Mouse (Mus musculus) erythroblast, embryonic 14.5 days (primary cell): Measurements from ENCODE around the gene 1700015G11Rik. TPM values are rescaled to one million over a fixed set of nuclear protein-coding genes. Genes with fewer than 3 reads are reported as not detected.

Source experiments
- H3K27me3 ChIP-seq: 2 replicates; pipeline ENCODE4 v1.6.1; 2012; ENCODE audit warnings: inconsistent platforms; ENCODE audit not compliant: control insufficient read depth
- H3K36me3 ChIP-seq: 2 replicates; pipeline ENCODE4 v1.6.1; 2012; ENCODE audit warnings: mild to moderate bottlenecking, inconsistent platforms; ENCODE audit not compliant: control insufficient read depth
- H3K4me1 ChIP-seq: 2 replicates; pipeline ENCODE4 v1.6.1; 2012; ENCODE audit warnings: inconsistent platforms; ENCODE audit not compliant: control insufficient read depth
- H3K4me3 ChIP-seq: replicated peaks from 2 replicates; pipeline ENCODE3; 2012; ENCODE audit warnings: moderate library complexity, mild to moderate bottlenecking, inconsistent platforms
- H3K9me3 ChIP-seq: 2 replicates; pipeline ENCODE4 v1.6.1; 2012; ENCODE audit warnings: low read length, inconsistent platforms, mixed read lengths; ENCODE audit not compliant: control insufficient read depth
- GATA1 ChIP-seq: IDR thresholded peaks from 2 replicates; pipeline ENCODE4 v1.6.1; 2012; ENCODE audit warnings: low read length, inconsistent platforms, mixed read lengths
- TAL1 ChIP-seq: IDR thresholded peaks from 3 replicates; pipeline ENCODE4 v1.6.1; 2012; ENCODE audit warnings: low read length, inconsistent platforms, mixed read lengths
- polyA plus RNA-seq: library from polyadenylated mRNA; stranded (reverse); fragments of >175 nt; gene quantifications from 2 replicates; pipeline ENCODE4 v1.2.3, GENCODE M21; 2012

The 1700015G11Rik gene
- polyA plus RNA-seq, 1 experiment: not detected

- H3K27me3 ChIP-seq: no peaks in the 10 kb centered on the region
- no peaks in the 10 kb centered on the region for H3K9me3 ChIP-seq
- no peak overlapping the region for H3K4me3 ChIP-seq
- H3K36me3 ChIP-seq: no peaks in the 10 kb centered on the region
- peaks cover 7% of the 10 kb centered on the region for H3K4me1 ChIP-seq
- TF ChIP-seq GATA1: no peak
- TF ChIP-seq TAL1: no peak
Observed at GRCm38 (mm10) chr7:51973526-51973925, 42.0 kb downstream of the 1700015G11Rik start.

GRCm38 (mm10) chr7:51973091-51973490 is 42.4 kb downstream of the 1700015G11Rik start:
- Histone ChIP-seq H3K9me3 (no peaks in the 10 kb centered on the region), H3K36me3 (no peaks in the 10 kb centered on the region), H3K4me1 (peaks cover 7% of the 10 kb centered on the region), H3K27me3 (no peaks in the 10 kb centered on the region), H3K4me3 (no peak overlapping the region)
- TF ChIP-seq TAL1 (no peak), GATA1 (no peak)

- no peaks in the 10 kb centered on the region for H3K36me3 ChIP-seq
- no peak for TF ChIP-seq GATA1
- no peak for TF ChIP-seq TAL1
- H3K4me3 ChIP-seq: no peak overlapping the region
- peaks cover 7% of the 10 kb centered on the region for H3K4me1 ChIP-seq
- no peaks in the 10 kb centered on the region for H3K27me3 ChIP-seq
- no peaks in the 10 kb centered on the region for H3K9me3 ChIP-seq
Observed at GRCm38 (mm10) chr7:51972252-51972855, 43.2 kb downstream of the 1700015G11Rik start.

GRCm38 (mm10) chr7:51969379-51969778 is 46.1 kb downstream of the 1700015G11Rik start:
- Histone ChIP-seq H3K36me3 (no peaks in the 10 kb centered on the region), H3K4me3 (no peak overlapping the region), H3K4me1 (no peaks in the 10 kb centered on the region; the same call in 1 of the 2 replicates), H3K27me3 (no peaks in the 10 kb centered on the region), H3K9me3 (no peaks in the 10 kb centered on the region)
- no peak for TF ChIP-seq TAL1
- TF ChIP-seq GATA1: no peak

- no peak overlapping the region for H3K4me3 ChIP-seq
- TF ChIP-seq GATA1: no peak
- TF ChIP-seq TAL1: no peak
- no peaks in the 10 kb centered on the region for H3K36me3 ChIP-seq
- no peaks in the 10 kb centered on the region for H3K9me3 ChIP-seq
- no peaks in the 10 kb centered on the region for H3K27me3 ChIP-seq
- no peaks in the 10 kb centered on the region for H3K4me1 ChIP-seq
Observed at GRCm38 (mm10) chr7:51967581-51967980, 47.9 kb downstream of the 1700015G11Rik start.

GRCm38 (mm10) chr7:51964681-51965080 is 50.8 kb downstream of the 1700015G11Rik start:
- Histone ChIP-seq H3K27me3 (no peaks in the 10 kb centered on the region), H3K9me3 (no peaks in the 10 kb centered on the region), H3K4me1 (no peaks in the 10 kb centered on the region), H3K36me3 (no peaks in the 10 kb centered on the region), H3K4me3 (no peak overlapping the region)
- TF ChIP-seq TAL1: no peak
- TF ChIP-seq GATA1: no peak

- Histone ChIP-seq H3K4me1 (no peaks in the 10 kb centered on the region), H3K9me3 (no peaks in the 10 kb centered on the region), H3K4me3 (no peak overlapping the region), H3K36me3 (no peaks in the 10 kb centered on the region), H3K27me3 (no peaks in the 10 kb centered on the region)
- TF ChIP-seq GATA1 (no peak), TAL1 (no peak)
Observed at GRCm38 (mm10) chr7:51962219-51962952, 53.1 kb downstream of the 1700015G11Rik start.

Other genes starting within 250 kb of the 1700015G11Rik start
- gene Gas2, start 153.7 kb downstream of the 1700015G11Rik start, polyA plus RNA-seq: 0.27 and 0.29 TPM in 2 replicates
- 0.42 and 0.70 TPM in 2 replicates for gene Fancf, start 153.5 kb downstream of the 1700015G11Rik start, polyA plus RNA-seq
- 19.0 and 24.8 TPM in 2 replicates for gene Svip, start 9.7 kb downstream of the 1700015G11Rik start, polyA plus RNA-seq